In genomic region chr2:165652281-165652680, GRCm38 (mm10) we compare ENCODE assay signal across 16 mouse cellular contexts. TPM values are rescaled to one million over a fixed set of nuclear protein-coding genes. Genes with fewer than 3 reads are reported as not detected.
DNase-seq lines count a peak whose midpoint lies in the region; ATAC-seq and TF ChIP-seq lines count a peak whose summit lies in the region.
"Had no signal": no experiment of that assay in that cellular context is flagged by ENCODE, and none has a peak within 500 bp of the region (broad histone marks: within the 10 kb centered on the region; RNA-seq: fewer than 3 reads in every experiment).

No protein-coding gene starts in this region.

- 40% methylated on average over 6 of the region's 6 CpGs for WGBS in kidney, postnatal 0 days
- 50% methylated on average over 6 of the region's 6 CpGs for WGBS in hindbrain, embryonic 14.5 days

- no peak overlapping the region for H3K4me2 ChIP-seq in kidney, postnatal 0 days (ENCODE audit: low read length)
- H3K4me2 ChIP-seq in hindbrain, embryonic 14.5 days (replicated peaks) = no peak overlapping the region
- H3K4me2 ChIP-seq: lung, embryonic 15.5 days had no signal

- ATAC-seq in kidney, postnatal 0 days (replicated peaks; ENCODE audit: low FRiP score, low read depth) = peak; percentile 72; the same call in 1 of the 2 replicates
- peak; percentile 49 for ATAC-seq in Patski
- peak; percentile 40; the same call in 1 of the 2 replicates for ATAC-seq in hindbrain, embryonic 14.5 days (ENCODE audit: low FRiP score)
- ATAC-seq: forebrain, embryonic 14.5 days had no signal

- no peak overlapping the region for H3K9ac ChIP-seq in kidney, postnatal 0 days (ENCODE audit: low read depth, low read length)
- no peak overlapping the region for H3K9ac ChIP-seq in hindbrain, embryonic 14.5 days
- H3K9ac ChIP-seq: lung, embryonic 15.5 days had no signal

- TF ChIP-seq CTCF in kidney, postnatal 0 days (IDR thresholded peaks at IDR 0.05; ENCODE audit: low read depth) = no peak
- TF ChIP-seq CTCF in Patski (IDR thresholded peaks at IDR 0.05) = no peak

- no peaks in the 10 kb centered on the region for H3K9me3 ChIP-seq in kidney, postnatal 0 days (replicated peaks; ENCODE audit: low read length)
- no peaks in the 10 kb centered on the region for H3K9me3 ChIP-seq in hindbrain, embryonic 14.5 days (ENCODE audit: control insufficient read depth, low read length)
- H3K9me3 ChIP-seq: heart, embryonic 10.5 days; lung, embryonic 15.5 days; megakaryocyte, embryonic 14.5 days had no signal

- no peak overlapping the region for H3K27ac ChIP-seq in kidney, postnatal 0 days
- H3K27ac ChIP-seq in hindbrain, embryonic 14.5 days = no peak overlapping the region
- H3K27ac ChIP-seq: gastrocnemius, adult 2 months; heart, embryonic 10.5 days; left cerebral cortex, adult 2 months; lung, embryonic 15.5 days had no signal

- peaks cover 16% of the 10 kb centered on the region for H3K4me1 ChIP-seq in kidney, postnatal 0 days (replicated peaks; ENCODE audit: insufficient read depth, low read length)
- peaks cover 25% of the 10 kb centered on the region for H3K4me1 ChIP-seq in hindbrain, embryonic 14.5 days (replicated peaks; ENCODE audit: control insufficient read depth, insufficient read depth, low read length)

- intact Hi-C loops in left cerebral cortex, postnatal 4 days (cut with DNase I) = no loop called here

- no peak overlapping the region for H3K4me3 ChIP-seq in kidney, postnatal 0 days (replicated peaks; ENCODE audit: low read depth, low read length)
- no peak overlapping the region for H3K4me3 ChIP-seq in hindbrain, embryonic 14.5 days (replicated peaks; ENCODE audit: low read length)
- H3K4me3 ChIP-seq: gastrocnemius, adult 2 months; heart, embryonic 10.5 days; left cerebral cortex, adult 2 months; lung, embryonic 15.5 days; megakaryocyte, embryonic 14.5 days had no signal

- in situ Hi-C loops in Patski (cut with MboI; ENCODE audit: low pct_unique_long_range_greater_than_20kb) = no loop called here

- POLR2A ChIA-PET in Patski (lab: Charles Lee) = no interaction called here

- peak; percentile 48 for DNase-seq in kidney, postnatal 0 days (ENCODE audit: low spot score)
- DNase-seq in kidney, adult 8-10 months = no peak
- DNase-seq in B cell, adult 2 months = peak; percentile 13 to 16
- DNase-seq in Patski (ENCODE audit: low read depth, low spot score) = no peak
- no peak for DNase-seq in hindbrain, embryonic 14.5 days (ENCODE audit: low spot score)
- no peak for DNase-seq in left cerebral cortex, postnatal 4 days
- DNase-seq in spleen, postnatal 36 days (ENCODE audit: low spot score in 2 of 2) = no peak
- DNase-seq: cerebellum, adult 2 months; gastrocnemius, adult 2 months; liver; thymus, postnatal 4 days had no signal

- H3K36me3 ChIP-seq in kidney, postnatal 0 days (ENCODE audit: insufficient read depth, low read length) = no peaks in the 10 kb centered on the region
- no peaks in the 10 kb centered on the region for H3K36me3 ChIP-seq in hindbrain, embryonic 14.5 days (replicated peaks; ENCODE audit: control insufficient read depth, insufficient read depth)
- H3K36me3 ChIP-seq: heart, embryonic 10.5 days; lung, embryonic 15.5 days had no signal

- CTCF ChIA-PET in Patski (lab: Charles Lee) = interaction anchor here (0.9 to 1.6 kb wide), 4 partner anchors 9 to 58 kb away, joined by 3 to 5 read pairs (median 3); no protein-coding TSS in a partner anchor

- no peaks in the 10 kb centered on the region for H3K27me3 ChIP-seq in kidney, postnatal 0 days (ENCODE audit: insufficient read depth, low read length)
- H3K27me3 ChIP-seq in Patski = no peaks in the 10 kb centered on the region
- H3K27me3 ChIP-seq in hindbrain, embryonic 14.5 days (ENCODE audit: control insufficient read depth, insufficient read depth, low read length) = no peaks in the 10 kb centered on the region
- H3K27me3 ChIP-seq: lung, embryonic 15.5 days had no signal

RNA-seq across cellular contexts. Expression of gene Eya2, which starts 57.4 kb away (rescaled TPM):
- polyA plus RNA-seq in kidney, postnatal 0 days (2015; fragmentation: Nextera tagmentation; extraction: Ambion mirVana) = 6.3 and 8.0 TPM in 2 replicates
- 49.2 TPM for polyA plus RNA-seq in Patski (2021)
- 7.9 and 10.0 TPM in 2 replicates for polyA plus RNA-seq in hindbrain, embryonic 14.5 days (2014; fragmentation: Nextera tagmentation; extraction: Ambion mirVana)
- total RNA-seq in left cerebral cortex, postnatal 4 days (2021) = 1 to 10 TPM; 7.0 to 7.8 TPM

Comparison
In these comparisons a context has a peak if more than half of its experiments do, and no peak if none do; other contexts are left out.
1. DNase-seq: peak in kidney, postnatal 0 days (single experiment) and B cell, adult 2 months (2 of 2); none in kidney, adult 8-10 months (0 of 2), Patski (single experiment), hindbrain, embryonic 14.5 days (single experiment), left cerebral cortex, postnatal 4 days (single experiment) and spleen, postnatal 36 days (0 of 2).
2. Peak in every context shown above with its lines, with median percentiles within 50 percentile points of each other: ATAC-seq.